Mouse (Mus musculus) cortical plate, adult 2 months (tissue): Measurements from ENCODE around the gene Parvb. TPM values are rescaled to one million over a fixed set of nuclear protein-coding genes. Genes with fewer than 3 reads are reported as not detected.

ENCODE experiments used
- H3K27ac ChIP-seq: fragments of 200-500 bp; 2 replicates; pipeline ENCODE4 v1.5.1; 2012; ENCODE audit warnings: low read length, control low read depth, inconsistent platforms; ENCODE audit not compliant: insufficient read depth
- H3K4me1 ChIP-seq: fragments of 200-500 bp; 2 replicates; pipeline ENCODE4 v1.6.1; 2011; ENCODE audit warnings: low read length; ENCODE audit not compliant: control insufficient read depth, insufficient read depth
- H3K4me3 ChIP-seq: fragments of 200-500 bp; 2 replicates; pipeline ENCODE4 v1.5.1; 2011; ENCODE audit warnings: mild to moderate bottlenecking, low read length, control low read depth; ENCODE audit not compliant: insufficient read depth
- CTCF ChIP-seq: fragments of 200-500 bp; IDR thresholded peaks from 2 replicates; pipeline ENCODE4 v1.5.1; 2011; ENCODE audit warnings: mild to moderate bottlenecking, control low read depth, low read length; ENCODE audit not compliant: insufficient read depth; ENCODE audit errors: extremely low read depth
- POLR2A ChIP-seq: fragments of 200-500 bp; IDR thresholded peaks from 2 replicates; pipeline ENCODE4 v1.6.1; 2011; ENCODE audit warnings: mild to moderate bottlenecking, low read length, control low read depth; ENCODE audit not compliant: insufficient read depth; ENCODE audit errors: extremely low read depth
- polyA plus RNA-seq: library from polyadenylated mRNA; depleted of rRNA; stranded (reverse); fragments of >200 nt; gene quantifications from 2 replicates; pipeline ENCODE4 v1.2.3, GENCODE M21; 2012

Parvb gene
- polyA plus RNA-seq, 1 experiment, result 13.8 TPM

- H3K27ac ChIP-seq, result no peak overlapping the region
- no peak overlapping the region for H3K4me3 ChIP-seq
- H3K4me1 ChIP-seq, result peaks cover 12% of the 10 kb centered on the region
- no peak for TF ChIP-seq POLR2A
- no peak for TF ChIP-seq CTCF
These were observed 67.0 kb downstream of the Parvb start for GRCm38 (mm10) chr15:84298804-84299370.

- H3K4me3 ChIP-seq, result no peak overlapping the region
- H3K4me1 ChIP-seq, result peaks cover 12% of the 10 kb centered on the region
- TF ChIP-seq POLR2A, result no peak
- no peak for TF ChIP-seq CTCF
- no peak overlapping the region for H3K27ac ChIP-seq
These were observed 68.0 kb downstream of the Parvb start for GRCm38 (mm10) chr15:84299662-84300333.

- H3K4me3 ChIP-seq, result no peak overlapping the region
- no peak overlapping the region for H3K27ac ChIP-seq
- TF ChIP-seq CTCF (no peak), POLR2A (no peak)
- H3K4me1 ChIP-seq, result peaks cover 12% of the 10 kb centered on the region
These were observed 68.7 kb downstream of the Parvb start for GRCm38 (mm10) chr15:84300591-84300990.

GRCm38 (mm10) chr15:84301026-84301425 is 69.2 kb downstream of the Parvb start:
- Histone ChIP-seq H3K4me3 (no peak overlapping the region), H3K4me1 (peaks cover 12% of the 10 kb centered on the region), H3K27ac (no peak overlapping the region)
- TF ChIP-seq POLR2A (no peak), CTCF (no peak)

- Histone ChIP-seq H3K4me3 (no peak overlapping the region), H3K4me1 (peaks cover 12% of the 10 kb centered on the region), H3K27ac (no peak overlapping the region)
- no peak for TF ChIP-seq CTCF
- no peak for TF ChIP-seq POLR2A
These were observed 70.0 kb downstream of the Parvb start for GRCm38 (mm10) chr15:84301641-84302420.

GRCm38 (mm10) chr15:84303264-84303663 is 71.4 kb downstream of the Parvb start:
- Histone ChIP-seq H3K4me1 (peaks cover 12% of the 10 kb centered on the region), H3K4me3 (no peak overlapping the region), H3K27ac (no peak overlapping the region)
- TF ChIP-seq POLR2A (no peak), CTCF (no peak)

GRCm38 (mm10) chr15:84305333-84305732 is 73.5 kb downstream of the Parvb start:
- Histone ChIP-seq H3K4me3 (no peak overlapping the region), H3K27ac (no peak overlapping the region), H3K4me1 (peaks cover 3% of the 10 kb centered on the region)
- TF ChIP-seq POLR2A, result no peak
- TF ChIP-seq CTCF, result no peak

GRCm38 (mm10) chr15:84310271-84310670 is 78.4 kb downstream of the Parvb start:
- TF ChIP-seq CTCF, result no peak
- TF ChIP-seq POLR2A, result no peak
- H3K27ac ChIP-seq, result no peak overlapping the region
- peaks cover 1% of the 10 kb centered on the region; the same call in 1 of the 2 replicates for H3K4me1 ChIP-seq
- no peak overlapping the region for H3K4me3 ChIP-seq

- H3K27ac ChIP-seq, result no peak overlapping the region
- H3K4me1 ChIP-seq, result peaks cover 3% of the 10 kb centered on the region; the same call in 1 of the 2 replicates
These were observed 79.6 kb downstream of the Parvb start for GRCm38 (mm10) chr15:84311295-84312085.

More at GRCm38 (mm10) chr15:84311295-84312085, 79.6 kb downstream of the Parvb start:
- TF ChIP-seq CTCF, result no peak
- TF ChIP-seq POLR2A, result no peak
- no peak overlapping the region for H3K4me3 ChIP-seq
